Mouse (Mus musculus): ENCODE data around the gene Dtd2. TPM values are rescaled to one million over a fixed set of nuclear protein-coding genes. Genes with fewer than 3 reads are reported as not detected.
A peak's percentile ranks its signal among the peaks of the same experiment; 100 is the strongest.

The Dtd2 gene
- total RNA-seq, 2 experiments from 2014 or later = 10.5 to 13.3 TPM

DNA sequence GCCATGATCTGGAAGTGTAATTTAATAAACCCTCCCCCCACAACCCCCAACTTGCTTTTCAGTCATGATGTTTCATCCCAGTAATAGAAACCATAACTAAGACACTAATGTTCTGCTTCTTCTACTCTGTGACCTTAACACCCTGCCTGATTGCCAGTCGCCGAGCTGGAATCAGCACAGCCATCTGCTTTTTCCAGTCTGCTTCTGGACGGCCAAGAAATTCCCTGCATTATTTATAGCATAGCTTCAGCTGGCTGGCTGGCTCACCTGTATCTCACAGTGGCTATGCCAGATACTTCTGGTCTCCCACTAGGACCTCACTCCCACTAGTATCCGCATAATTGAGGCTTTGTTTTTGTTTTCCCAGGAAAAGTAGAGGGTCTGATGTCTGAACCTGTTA is 20.5 kb downstream of the Dtd2 start:
- DNase-seq (ENCODE audit: low spot score in 2 of 2) = no peak

DNA sequence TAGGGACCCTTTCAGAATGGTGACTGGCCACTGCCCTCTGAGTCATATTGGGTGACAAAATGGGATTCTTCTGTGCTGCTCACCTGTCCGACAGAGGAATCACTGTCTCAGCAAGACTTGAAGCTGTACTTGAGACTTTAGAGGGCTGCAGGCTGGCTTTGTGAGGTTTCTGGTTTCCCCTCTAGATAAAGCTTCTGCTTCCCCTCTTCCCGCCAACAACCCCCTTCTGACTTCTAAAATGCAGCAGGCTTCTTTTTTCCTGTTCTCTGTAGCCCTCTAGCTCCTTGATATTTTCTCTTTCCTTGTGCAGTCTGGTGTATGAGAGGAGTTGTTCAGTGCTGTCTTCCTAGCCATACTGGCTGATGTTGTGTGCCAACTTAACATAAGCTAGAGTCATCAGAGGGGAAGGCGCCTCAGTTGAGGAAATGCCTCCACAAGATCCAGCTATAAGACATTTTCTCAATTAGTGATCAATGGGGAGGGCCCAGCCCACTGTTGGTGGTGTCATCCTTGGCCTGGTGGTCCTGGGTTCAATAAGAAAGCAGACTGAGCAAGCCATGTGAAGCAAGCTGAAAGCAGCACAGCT is 21.0 kb downstream of the Dtd2 start:
- no peak for DNase-seq (ENCODE audit: low spot score in 2 of 2)

DNA sequence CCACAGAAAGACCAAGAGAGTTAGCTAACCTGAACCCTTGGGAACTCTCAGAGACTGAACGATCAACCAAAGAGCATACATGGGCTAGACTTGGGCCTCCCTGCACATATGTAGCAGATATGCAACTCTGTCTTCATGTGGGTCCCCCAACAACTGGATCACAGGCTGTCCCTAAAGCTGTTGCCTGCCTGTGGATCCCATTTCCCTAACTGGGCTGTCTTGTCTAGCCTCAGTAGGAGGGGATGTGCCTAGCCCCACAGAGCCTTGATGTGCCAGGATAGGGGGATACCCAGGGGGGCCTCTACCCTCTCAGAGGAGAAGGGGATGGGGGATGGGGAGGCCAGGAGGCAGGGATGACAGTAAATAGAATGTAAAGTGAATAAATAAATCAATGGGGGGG is 22.7 kb downstream of the Dtd2 start:
- no peak for DNase-seq (ENCODE audit: low spot score in 2 of 2)

DNA sequence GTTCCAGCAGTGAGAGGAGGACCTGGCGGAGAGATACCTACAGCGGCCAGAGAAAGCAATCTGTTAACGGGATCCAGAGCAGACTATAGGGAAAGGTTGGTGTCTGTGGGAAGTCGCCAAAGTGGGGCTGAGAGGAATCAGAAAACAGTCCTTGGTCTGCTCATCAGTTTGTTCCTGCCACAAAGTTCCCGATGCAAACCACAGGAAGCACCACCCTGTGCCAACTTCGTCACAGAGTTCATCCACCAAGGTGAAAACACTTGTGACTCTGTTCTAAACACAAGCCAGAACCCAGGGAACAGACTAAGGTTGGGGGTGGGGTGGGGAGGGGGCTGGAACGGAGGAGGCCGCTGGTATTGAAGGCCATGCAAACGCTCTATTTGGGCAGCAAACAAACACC is 29.8 kb downstream of the Dtd2 start:
- no peak for DNase-seq (ENCODE audit: low spot score in 2 of 2)

DNA sequence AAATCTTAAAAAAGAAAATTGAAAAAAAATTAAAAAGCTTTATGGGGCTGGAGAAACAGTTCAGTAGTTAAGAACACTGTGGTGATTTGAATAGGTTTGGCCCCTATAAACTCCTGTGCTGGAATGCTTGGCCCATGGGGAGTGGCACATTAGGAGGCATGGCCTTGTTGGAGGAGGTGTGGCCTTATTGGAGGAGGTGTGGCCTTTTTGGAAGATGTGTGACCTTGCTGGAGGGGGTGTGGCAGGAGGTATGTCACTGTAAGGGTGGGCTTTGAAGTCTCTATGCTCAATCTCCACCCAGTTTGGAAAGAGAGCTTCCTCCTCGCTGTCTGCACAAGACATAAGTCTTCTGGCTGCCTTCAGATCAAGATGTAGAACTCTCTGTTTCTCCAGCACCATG is 31.9 kb downstream of the Dtd2 start:
- DNase-seq (ENCODE audit: low spot score in 2 of 2) = no peak

DNA sequence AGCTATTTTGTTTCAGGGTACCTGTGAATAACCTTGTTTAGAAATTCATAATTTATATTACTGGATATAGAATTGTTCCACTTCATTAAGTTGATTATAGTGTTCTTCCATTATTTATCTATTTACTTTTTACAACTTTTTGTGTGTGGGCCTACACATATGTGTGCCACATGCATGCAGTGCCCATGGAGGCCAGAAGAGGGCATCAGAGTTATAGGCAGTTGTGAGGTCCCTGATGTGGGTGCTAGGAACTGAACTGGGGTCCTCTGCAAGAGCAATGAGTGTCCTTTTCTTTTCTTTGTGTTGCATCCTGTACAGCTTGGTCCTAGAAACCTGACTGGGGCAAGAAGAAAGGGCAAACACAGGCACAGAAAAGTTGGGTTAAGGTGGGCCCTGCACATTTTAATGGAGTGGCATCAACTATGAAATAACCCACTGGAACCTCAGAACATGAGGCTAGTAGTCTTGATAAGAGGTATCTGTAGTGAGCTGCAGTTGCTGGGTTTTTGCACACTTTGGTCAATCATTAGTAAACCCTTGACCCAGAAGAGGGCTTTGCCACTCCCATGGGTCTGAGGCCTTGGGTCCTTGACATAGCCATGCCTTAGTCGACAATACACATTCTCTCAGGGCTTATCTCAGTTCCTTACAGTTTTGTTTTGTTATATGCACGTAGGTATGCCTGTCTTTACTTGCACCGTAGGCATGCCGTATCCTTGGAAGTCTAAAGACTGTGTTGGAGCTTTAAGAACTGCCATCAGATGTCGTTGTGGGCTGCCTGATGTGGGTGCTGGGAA is 33.8 kb downstream of the Dtd2 start:
- DNase-seq (ENCODE audit: low spot score in 2 of 2) = no peak

DNA sequence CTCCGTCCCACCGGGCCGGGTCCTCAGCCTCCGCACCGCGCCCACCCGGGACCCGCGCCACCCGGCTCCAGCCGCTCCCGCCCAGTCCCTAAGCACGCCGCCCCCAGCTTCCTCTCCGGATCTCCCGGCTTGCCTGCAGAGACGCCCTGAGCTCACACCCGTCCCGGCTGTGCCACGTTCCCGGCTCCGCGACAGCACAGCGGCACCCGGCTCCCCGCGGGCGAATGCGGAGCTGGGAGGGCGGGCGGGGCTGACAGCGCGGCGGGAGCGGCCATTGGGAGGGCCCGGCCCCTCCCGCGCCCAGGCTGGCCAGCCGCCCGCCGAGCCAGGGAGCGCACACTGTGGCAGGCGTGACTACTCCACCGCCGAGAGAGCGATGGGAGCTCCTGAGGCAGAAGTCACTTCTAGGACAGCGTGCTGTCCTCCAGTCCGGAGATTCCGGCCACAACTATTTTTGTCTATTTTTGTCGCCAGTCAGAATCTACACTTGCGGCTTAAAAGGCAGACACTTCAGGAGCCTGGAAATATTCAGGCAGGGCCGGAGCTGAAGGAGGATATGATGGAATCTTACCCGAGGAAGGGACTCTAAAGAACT is 35.1 kb downstream of the Dtd2 start, which contains the start of gene Heatr5a:
TSS of gene Heatr5a (minus strand) at position 252 of the 595 bp plus-strand sequence.
- peak; percentile 82 to 92 for DNase-seq (ENCODE audit: low spot score in 2 of 2)

DNA sequence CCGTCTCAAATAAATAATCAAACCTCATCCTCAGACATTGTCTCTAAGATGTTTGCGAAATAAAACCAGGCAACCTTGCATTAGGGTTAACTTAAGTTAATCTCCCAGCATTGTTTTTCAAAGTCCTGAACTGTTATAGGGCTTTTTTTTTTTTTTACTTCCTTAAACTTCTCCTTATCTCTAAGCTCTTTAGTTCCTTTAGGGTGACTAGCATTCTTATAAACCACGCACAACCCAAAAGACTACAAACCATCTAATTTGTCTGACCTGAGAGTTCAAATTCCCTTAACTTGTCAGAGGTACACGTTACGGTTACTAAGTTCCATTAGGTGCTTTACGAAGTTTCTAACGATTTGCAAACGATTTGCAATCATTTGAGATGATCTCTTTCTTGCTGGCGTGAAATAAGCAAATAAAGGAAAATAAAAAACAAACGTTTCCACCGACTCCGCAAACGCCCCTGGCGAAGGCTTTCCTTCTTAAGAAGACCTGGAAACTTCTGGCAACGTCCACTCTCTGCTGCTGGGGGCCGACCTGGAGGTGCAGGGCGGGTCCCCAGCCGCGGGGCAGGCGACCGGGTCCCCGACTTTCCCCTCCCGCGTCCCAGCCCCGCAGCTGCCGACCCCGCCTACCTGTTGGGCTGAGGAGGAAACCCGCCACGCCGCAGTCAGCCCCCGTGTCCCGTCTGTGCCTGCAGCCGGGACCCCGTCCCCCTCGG is 35.8 kb downstream of the Dtd2 start:
- DNase-seq (ENCODE audit: low spot score in 2 of 2) = no peak

DNA sequence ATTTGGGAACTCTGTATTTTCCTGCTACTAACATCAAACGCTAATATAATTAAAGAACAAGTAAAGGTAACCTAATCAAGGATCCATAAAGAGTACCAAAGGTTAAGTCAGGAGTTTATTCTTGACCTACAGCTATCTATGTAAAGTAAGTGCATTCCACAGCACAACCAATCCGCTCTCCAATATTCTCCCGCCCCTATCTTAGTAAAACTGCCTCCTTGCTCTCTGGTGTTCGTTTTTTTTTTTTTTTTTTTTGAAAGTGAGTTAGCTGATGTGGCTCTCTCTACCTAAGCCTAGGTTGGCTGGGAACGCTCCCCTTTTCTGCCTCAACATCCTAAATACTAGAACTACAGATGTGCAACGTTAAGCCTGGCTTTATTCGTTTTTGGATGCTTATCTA is 36.4 kb downstream of the Dtd2 start:
- no peak for DNase-seq (ENCODE audit: low spot score in 2 of 2)

DNA sequence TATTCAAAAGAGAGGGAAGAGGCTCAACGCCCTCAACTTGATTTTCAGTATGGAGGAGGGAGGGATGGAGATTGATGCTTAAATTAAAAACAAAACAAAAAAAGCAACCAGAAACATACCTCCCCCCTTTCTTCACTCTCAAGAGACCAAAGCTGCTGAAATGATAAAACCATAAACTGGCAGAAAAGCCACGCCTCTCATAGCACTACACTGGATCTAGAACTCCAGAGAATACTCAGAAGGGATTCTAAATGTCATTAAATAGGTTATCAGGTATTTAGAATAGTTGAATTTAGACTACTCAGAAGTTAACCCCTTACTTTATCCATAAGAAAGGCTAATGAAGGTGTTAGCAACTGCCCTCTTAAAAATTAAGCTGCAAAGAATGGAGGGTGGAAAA is 37.2 kb downstream of the Dtd2 start:
- no peak for DNase-seq (ENCODE audit: low spot score in 2 of 2)

DNA sequence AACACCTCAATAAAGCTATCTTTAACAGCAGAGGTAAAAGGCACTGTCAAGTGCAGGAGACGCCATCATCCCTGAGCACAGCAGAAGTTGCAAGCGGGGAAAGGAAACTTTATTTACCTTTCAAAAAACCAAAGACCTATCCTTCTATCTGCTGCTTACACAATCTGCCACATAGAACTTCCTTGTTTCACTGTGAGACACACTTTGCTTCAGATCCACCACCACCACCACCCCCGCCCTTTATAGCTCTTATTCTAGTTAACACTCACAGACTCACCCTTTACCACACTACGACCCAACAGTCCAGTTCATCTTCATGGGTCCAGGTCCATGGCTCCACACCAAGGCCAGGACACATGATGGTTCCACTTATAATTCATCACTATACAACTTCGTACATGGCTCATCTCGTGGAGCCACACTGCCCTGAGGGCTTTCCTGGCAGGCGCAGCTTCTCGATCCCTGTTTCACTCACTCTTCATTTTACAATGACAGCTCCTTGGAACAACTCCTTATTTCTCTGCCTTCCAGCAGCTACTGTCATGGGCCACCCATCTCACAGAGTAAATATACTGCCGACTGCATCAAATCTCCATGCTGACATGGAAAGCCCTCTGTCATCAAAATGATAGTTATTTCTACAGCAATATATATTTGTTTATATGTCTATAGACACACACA is 38.2 kb downstream of the Dtd2 start:
- no peak for DNase-seq (ENCODE audit: low spot score in 2 of 2)

DNA sequence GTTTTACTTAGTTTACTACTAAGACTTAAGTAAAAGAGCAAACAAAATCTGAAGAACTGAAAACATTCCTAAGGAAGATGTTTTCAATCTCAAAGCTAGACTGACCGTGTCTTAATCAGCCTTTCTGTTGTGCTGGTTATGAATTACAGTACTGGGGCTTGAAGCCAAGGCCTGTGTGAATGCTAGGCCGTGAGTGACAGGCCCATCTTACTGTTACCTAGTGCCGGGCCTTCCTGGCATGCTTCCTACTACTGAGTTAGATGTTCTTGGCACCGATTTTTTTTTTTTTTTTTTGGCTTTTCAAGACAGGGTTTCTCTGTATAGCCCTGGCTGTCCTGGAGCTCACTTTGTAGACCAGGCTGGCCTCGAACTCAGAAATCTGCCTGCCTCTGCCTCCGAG is 48.7 kb downstream of the Dtd2 start:
- no peak for DNase-seq (ENCODE audit: low spot score in 2 of 2)

DNA sequence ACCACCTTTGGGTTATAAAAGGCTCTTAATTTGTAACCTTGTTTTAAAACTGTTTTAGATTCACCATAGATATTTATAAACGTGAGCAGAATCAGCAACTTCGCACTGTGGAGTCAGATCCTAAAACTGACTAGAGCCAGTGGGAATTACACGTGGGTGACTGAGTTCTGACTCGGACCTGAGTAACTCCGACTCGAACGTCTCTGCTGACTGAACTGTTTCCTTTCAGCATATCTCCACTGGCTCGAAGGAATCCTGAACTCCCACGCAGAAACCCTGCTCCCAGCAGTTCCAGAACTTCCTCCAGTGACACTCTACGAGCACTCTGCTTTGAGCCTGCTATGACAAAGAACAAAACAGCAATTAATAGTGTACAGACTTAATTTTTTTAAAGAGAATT is 54.0 kb downstream of the Dtd2 start:
- DNase-seq (ENCODE audit: low spot score in 2 of 2) = no peak

DNA sequence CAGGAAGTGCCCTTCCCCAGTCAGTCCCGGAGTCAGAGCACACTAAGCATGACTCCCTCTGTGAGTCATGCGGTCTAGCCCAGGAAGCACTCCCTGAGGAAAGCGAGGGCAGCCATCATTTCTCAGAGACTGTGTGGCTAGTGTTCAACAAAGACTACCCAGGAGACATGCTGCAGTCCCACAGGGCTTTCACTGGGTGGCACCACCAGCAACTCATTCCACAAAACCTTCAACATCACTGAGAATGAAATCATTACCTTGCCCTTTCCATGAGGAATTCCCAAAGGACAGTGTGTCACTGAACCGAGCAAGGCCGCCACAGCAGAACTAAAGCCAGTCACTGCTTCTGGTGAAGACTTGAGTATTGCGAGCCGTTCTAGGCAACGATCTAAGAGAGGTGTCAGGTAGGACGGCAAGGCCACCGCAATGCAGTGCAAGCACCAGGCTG is 58.8 kb downstream of the Dtd2 start:
- DNase-seq (ENCODE audit: low spot score in 2 of 2) = peak in 1 of 2 experiments; percentile 13

DNA sequence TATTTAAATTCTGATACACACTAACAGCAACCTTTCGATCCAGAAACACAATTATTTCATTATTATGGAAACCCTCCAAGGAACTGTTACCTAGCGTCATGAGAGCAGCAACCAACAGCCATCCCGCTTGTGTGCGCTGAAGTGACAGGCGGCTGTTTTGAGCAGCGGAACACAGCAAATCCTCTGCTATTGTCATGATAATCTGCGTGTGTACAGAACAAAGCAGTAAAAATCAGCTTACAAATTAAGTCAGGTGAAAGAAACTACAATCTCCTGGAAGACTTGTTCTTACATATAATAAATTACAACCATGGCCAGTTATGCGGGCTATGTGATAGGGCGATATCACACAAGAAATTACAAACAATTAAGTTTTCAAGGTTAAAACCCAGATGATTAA is 61.0 kb downstream of the Dtd2 start:
- no peak for DNase-seq (ENCODE audit: low spot score in 2 of 2)

DNA sequence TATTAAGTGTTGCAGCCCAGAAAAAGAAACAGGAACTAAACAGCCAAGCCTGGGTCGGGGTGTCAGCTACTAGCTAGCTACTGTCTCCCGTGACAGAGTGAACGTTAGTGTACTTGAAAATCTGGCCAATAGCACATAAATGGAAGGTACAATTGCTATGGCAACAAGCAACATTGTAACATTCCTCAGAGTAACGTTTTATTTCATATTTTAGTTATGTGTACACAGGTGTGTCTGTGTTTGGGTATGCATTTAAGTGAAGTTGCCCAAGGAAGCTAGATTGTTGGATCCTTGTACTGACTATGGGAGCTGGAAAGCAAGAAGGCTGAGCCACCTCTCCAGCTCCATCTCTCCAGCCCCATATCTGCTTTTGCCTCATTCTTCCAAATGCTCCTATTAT is 66.5 kb downstream of the Dtd2 start:
- no peak for DNase-seq (ENCODE audit: low spot score in 2 of 2)

Other genes with a start within 250 kb of the Dtd2 start
- gene Hectd1, start 177.0 kb downstream of the Dtd2 start, total RNA-seq (2021) = 10 to 100 TPM; 87.0 to 87.2 TPM
- gene Heatr5a, start 35.2 kb downstream of the Dtd2 start, total RNA-seq (2021) = 1 to 10 TPM; 8.9 to 9.8 TPM
- not detected for gene Gpr33, start 21.6 kb upstream of the Dtd2 start, total RNA-seq (2021)
- gene Nubpl, start 91.2 kb upstream of the Dtd2 start, total RNA-seq (2021) = 1 to 10 TPM; 4.7 to 6.1 TPM

All from layer of hippocampus, postnatal 10 days (tissue).